ENCODE assay signal across 13 mouse cellular contexts in the genomic region with DNA sequence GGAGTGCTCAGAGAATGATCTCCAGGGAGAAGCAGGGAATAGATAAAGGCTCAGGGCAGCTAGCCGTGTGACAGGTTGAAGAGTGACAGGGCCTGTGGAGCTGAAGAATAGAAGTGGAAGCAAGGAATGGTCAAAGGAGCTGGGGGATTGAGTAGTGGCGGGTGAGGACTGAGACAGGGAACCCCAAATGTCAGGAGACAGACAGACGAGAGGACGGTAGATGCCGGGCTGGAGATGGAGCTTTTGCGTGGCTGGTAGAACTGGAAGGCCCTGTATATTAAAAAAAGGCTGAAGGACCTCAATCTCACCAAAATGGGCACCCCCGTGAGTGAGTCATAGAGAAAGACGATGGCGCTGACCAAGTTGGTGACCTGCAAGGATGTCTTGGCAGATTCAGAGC. TPM values are rescaled to one million over a fixed set of nuclear protein-coding genes. Genes with fewer than 3 reads are reported as not detected.
DNase-seq lines count a peak whose midpoint lies in the region; ATAC-seq lines count a peak whose summit lies in the region.
"Had no signal": no experiment of that assay in that cellular context is flagged by ENCODE, and none has a peak within 500 bp of the region (broad histone marks: within the 10 kb centered on the region; RNA-seq: fewer than 3 reads in every experiment).

No protein-coding gene starts in this region.

- H3K9me3 ChIP-seq in forebrain, embryonic 13.5 days (replicated peaks): no peaks in the 10 kb centered on the region
- no peaks in the 10 kb centered on the region for H3K9me3 ChIP-seq in forebrain, embryonic 16.5 days (ENCODE audit: control insufficient read depth, low read length)
- no peaks in the 10 kb centered on the region for H3K9me3 ChIP-seq in embryonic facial prominence, embryonic 10.5 days
- no peaks in the 10 kb centered on the region for H3K9me3 ChIP-seq in forebrain, embryonic 15.5 days
- H3K9me3 ChIP-seq in midbrain, embryonic 13.5 days: no peaks in the 10 kb centered on the region
- H3K9me3 ChIP-seq: kidney, embryonic 15.5 days; lung, embryonic 15.5 days; megakaryocyte, embryonic 14.5 days had no signal

- H3K9ac ChIP-seq in forebrain, embryonic 13.5 days: peak overlapping the region; percentile 13; the same call in 1 of the 2 replicates
- no peak overlapping the region; the same call in 1 of the 2 replicates for H3K9ac ChIP-seq in forebrain, embryonic 16.5 days (replicated peaks; ENCODE audit: low read depth, low read length)
- peak overlapping the region; percentile 19; the same call in 1 of the 2 replicates for H3K9ac ChIP-seq in forebrain, embryonic 15.5 days (replicated peaks)
- peak overlapping the region; percentile 86 for H3K9ac ChIP-seq in midbrain, embryonic 13.5 days (replicated peaks)
- H3K9ac ChIP-seq: kidney, embryonic 15.5 days; lung, embryonic 15.5 days had no signal

- no peaks in the 10 kb centered on the region for H3K27me3 ChIP-seq in forebrain, embryonic 13.5 days
- no peaks in the 10 kb centered on the region for H3K27me3 ChIP-seq in forebrain, embryonic 16.5 days (replicated peaks; ENCODE audit: control insufficient read depth, insufficient read depth, low read length)
- H3K27me3 ChIP-seq in embryonic facial prominence, embryonic 10.5 days (replicated peaks; ENCODE audit: low read depth, poor library complexity, severe bottlenecking): peaks cover 77% of the 10 kb centered on the region
- H3K27me3 ChIP-seq in forebrain, embryonic 15.5 days: no peaks in the 10 kb centered on the region
- 0 out of 2 replicates have a peak, but pooled peaks cover 12% of the 10 kb centered on the region for H3K27me3 ChIP-seq in midbrain, embryonic 13.5 days

- H3K27ac ChIP-seq in forebrain, embryonic 13.5 days: no peak overlapping the region
- no peak overlapping the region for H3K27ac ChIP-seq in forebrain, embryonic 16.5 days (ENCODE audit: low read length)
- 0 out of 2 replicates have a peak overlapping the region, but pooled peaks have one; percentile 7 for H3K27ac ChIP-seq in embryonic facial prominence, embryonic 10.5 days (replicated peaks)
- peak overlapping the region; percentile 58; the same call in 1 of the 2 replicates for H3K27ac ChIP-seq in forebrain, embryonic 15.5 days (replicated peaks)
- H3K27ac ChIP-seq in midbrain, embryonic 13.5 days: peak overlapping the region; percentile 92
- H3K27ac ChIP-seq: kidney, embryonic 15.5 days; lung, embryonic 15.5 days had no signal

- H3K36me3 ChIP-seq in forebrain, embryonic 13.5 days (ENCODE audit: poor library complexity, severe bottlenecking): peaks cover 6% of the 10 kb centered on the region; the same call in 1 of the 2 replicates
- H3K36me3 ChIP-seq in forebrain, embryonic 16.5 days (ENCODE audit: control insufficient read depth, insufficient read depth): no peaks in the 10 kb centered on the region
- no peaks in the 10 kb centered on the region for H3K36me3 ChIP-seq in embryonic facial prominence, embryonic 10.5 days (replicated peaks)
- H3K36me3 ChIP-seq in forebrain, embryonic 15.5 days: 0 out of 2 replicates have a peak, but pooled peaks cover 3% of the 10 kb centered on the region
- peaks cover 6% of the 10 kb centered on the region; the same call in 1 of the 2 replicates for H3K36me3 ChIP-seq in midbrain, embryonic 13.5 days
- H3K36me3 ChIP-seq: kidney, embryonic 15.5 days; lung, embryonic 15.5 days had no signal

- no peak for ATAC-seq in forebrain, embryonic 13.5 days
- no peak for ATAC-seq in forebrain, embryonic 16.5 days
- ATAC-seq in forebrain, embryonic 15.5 days (replicated peaks): no peak
- ATAC-seq in midbrain, embryonic 13.5 days: no peak

- no peak for DNase-seq in embryonic facial prominence, embryonic 10.5 days (ENCODE audit: low spot score)
- DNase-seq in adrenal gland, postnatal 14 days: no peak
- no peak for DNase-seq in layer of hippocampus, postnatal 36 days
- DNase-seq: gastrocnemius, postnatal 10 days had no signal

- WGBS in forebrain, embryonic 13.5 days: 76% methylated on average over 9 of the region's 9 CpGs
- 78% methylated on average over 9 of the region's 9 CpGs for WGBS in forebrain, embryonic 16.5 days
- 83% methylated on average over 9 of the region's 9 CpGs for WGBS in embryonic facial prominence, embryonic 10.5 days
- 73% methylated on average over 9 of the region's 9 CpGs for WGBS in forebrain, embryonic 15.5 days
- 75% methylated on average over 9 of the region's 9 CpGs for WGBS in midbrain, embryonic 13.5 days

- no peak overlapping the region for H3K4me3 ChIP-seq in forebrain, embryonic 13.5 days
- H3K4me3 ChIP-seq in forebrain, embryonic 16.5 days (replicated peaks; ENCODE audit: low read length): no peak overlapping the region
- 0 out of 2 replicates have a peak overlapping the region, but pooled peaks have one; percentile 17 for H3K4me3 ChIP-seq in embryonic facial prominence, embryonic 10.5 days
- H3K4me3 ChIP-seq in forebrain, embryonic 15.5 days: no peak overlapping the region
- no peak overlapping the region for H3K4me3 ChIP-seq in midbrain, embryonic 13.5 days (replicated peaks)
- H3K4me3 ChIP-seq: lung, embryonic 15.5 days had no signal

- H3K4me1 ChIP-seq in forebrain, embryonic 13.5 days: peaks cover 80% of the 10 kb centered on the region
- peaks cover 70% of the 10 kb centered on the region for H3K4me1 ChIP-seq in forebrain, embryonic 16.5 days (replicated peaks; ENCODE audit: control insufficient read depth, insufficient read depth, low read length)
- H3K4me1 ChIP-seq in embryonic facial prominence, embryonic 10.5 days: peaks cover 92% of the 10 kb centered on the region
- peaks cover 75% of the 10 kb centered on the region for H3K4me1 ChIP-seq in forebrain, embryonic 15.5 days
- H3K4me1 ChIP-seq in midbrain, embryonic 13.5 days (replicated peaks): peaks cover 82% of the 10 kb centered on the region

- H3K4me2 ChIP-seq in forebrain, embryonic 13.5 days: 0 out of 2 replicates have a peak overlapping the region, but pooled peaks have one; percentile 36
- no peak overlapping the region for H3K4me2 ChIP-seq in forebrain, embryonic 16.5 days (ENCODE audit: low read length)
- no peak overlapping the region for H3K4me2 ChIP-seq in forebrain, embryonic 15.5 days (replicated peaks)
- H3K4me2 ChIP-seq in midbrain, embryonic 13.5 days (replicated peaks): peak overlapping the region; percentile 70
- H3K4me2 ChIP-seq: lung, embryonic 15.5 days had no signal

RNA-seq across cellular contexts. Expression of a gene that starts 3.0 kb away (rescaled TPM):
- 11.4 and 12.4 TPM in 2 replicates for polyA plus RNA-seq in forebrain, embryonic 13.5 days (2015; fragmentation: Nextera tagmentation; extraction: Ambion mirVana)
- polyA plus RNA-seq in forebrain, embryonic 16.5 days (2015; fragmentation: Nextera tagmentation; extraction: Ambion mirVana): 13.0 and 16.8 TPM in 2 replicates
- 12.2 and 17.0 TPM in 2 replicates for polyA plus RNA-seq in embryonic facial prominence, embryonic 10.5 days (2016; fragmentation: Nextera tagmentation; extraction: Ambion mirVana)
- 15.3 and 15.7 TPM in 2 replicates for polyA plus RNA-seq in forebrain, embryonic 15.5 days (2015; fragmentation: Nextera tagmentation; extraction: Ambion mirVana)
- polyA plus RNA-seq in midbrain, embryonic 13.5 days (2015; fragmentation: Nextera tagmentation; extraction: Ambion mirVana): 12.3 and 17.0 TPM in 2 replicates
- total RNA-seq in adrenal gland, postnatal 14 days (2021): 21.4 and 26.1 TPM in 2 replicates
- 10 to 100 TPM; 30.4 to 37.1 TPM for total RNA-seq in layer of hippocampus, postnatal 36 days (2021)
- total RNA-seq: neutrophil, adult 5-6 weeks had no signal

RNA-seq across cellular contexts. Expression of a gene that starts 3.3 kb away (rescaled TPM):
- 11.7 and 13.4 TPM in 2 replicates for polyA plus RNA-seq in forebrain, embryonic 13.5 days (2015; fragmentation: Nextera tagmentation; extraction: Ambion mirVana)
- 21.8 and 28.8 TPM in 2 replicates for polyA plus RNA-seq in forebrain, embryonic 16.5 days (2015; fragmentation: Nextera tagmentation; extraction: Ambion mirVana)
- polyA plus RNA-seq in embryonic facial prominence, embryonic 10.5 days (2016; fragmentation: Nextera tagmentation; extraction: Ambion mirVana): 1.3 and 1.4 TPM in 2 replicates
- polyA plus RNA-seq in forebrain, embryonic 15.5 days (2015; fragmentation: Nextera tagmentation; extraction: Ambion mirVana): 25.2 and 25.9 TPM in 2 replicates
- 19.2 and 22.9 TPM in 2 replicates for polyA plus RNA-seq in midbrain, embryonic 13.5 days (2015; fragmentation: Nextera tagmentation; extraction: Ambion mirVana)
- 1.6 and 2.3 TPM in 2 replicates for total RNA-seq in adrenal gland, postnatal 14 days (2021)
- 100 to 1,000 TPM; 180 to 187 TPM for total RNA-seq in layer of hippocampus, postnatal 36 days (2021)
- total RNA-seq: neutrophil, adult 5-6 weeks had no signal

RNA-seq across cellular contexts. Expression of a gene that starts 20.4 kb away (rescaled TPM):
- polyA plus RNA-seq in forebrain, embryonic 13.5 days (2015; fragmentation: Nextera tagmentation; extraction: Ambion mirVana): 0.46 and 0.74 TPM in 2 replicates
- 0.42 and 0.75 TPM in 2 replicates for polyA plus RNA-seq in forebrain, embryonic 16.5 days (2015; fragmentation: Nextera tagmentation; extraction: Ambion mirVana)
- 0.60 and 0.97 TPM in 2 replicates for polyA plus RNA-seq in embryonic facial prominence, embryonic 10.5 days (2016; fragmentation: Nextera tagmentation; extraction: Ambion mirVana)
- polyA plus RNA-seq in forebrain, embryonic 15.5 days (2015; fragmentation: Nextera tagmentation; extraction: Ambion mirVana): 0.23 and 1.8 TPM in 2 replicates
- 5.1 and 7.5 TPM in 2 replicates for polyA plus RNA-seq in midbrain, embryonic 13.5 days (2015; fragmentation: Nextera tagmentation; extraction: Ambion mirVana)
- total RNA-seq in adrenal gland, postnatal 14 days (2021): 9.4 and 9.5 TPM in 2 replicates
- total RNA-seq in layer of hippocampus, postnatal 36 days (2021): under 1 TPM in 1 of 2 experiments, not detected in 1; 0.17 TPM

RNA-seq across cellular contexts. Expression of a gene that starts 27.5 kb away (rescaled TPM):
- 0.08 TPM in 2 replicates for polyA plus RNA-seq in forebrain, embryonic 13.5 days (2015; fragmentation: Nextera tagmentation; extraction: Ambion mirVana)
- 0.06 and 0.30 TPM in 2 replicates for polyA plus RNA-seq in forebrain, embryonic 16.5 days (2015; fragmentation: Nextera tagmentation; extraction: Ambion mirVana)
- polyA plus RNA-seq in embryonic facial prominence, embryonic 10.5 days (2016; fragmentation: Nextera tagmentation; extraction: Ambion mirVana): not detected in 2 replicates
- 0.15 TPM in 1 of 2 replicates, not detected in the other for polyA plus RNA-seq in forebrain, embryonic 15.5 days (2015; fragmentation: Nextera tagmentation; extraction: Ambion mirVana)
- polyA plus RNA-seq in midbrain, embryonic 13.5 days (2015; fragmentation: Nextera tagmentation; extraction: Ambion mirVana): 0.07 TPM in 1 of 2 replicates, not detected in the other
- 1.4 and 13.0 TPM in 2 replicates for total RNA-seq in adrenal gland, postnatal 14 days (2021)
- total RNA-seq in layer of hippocampus, postnatal 36 days (2021): under 1 TPM in 1 of 2 experiments, not detected in 1; 0.23 TPM
- total RNA-seq: MEL had no signal

RNA-seq across cellular contexts. Expression of a gene that starts 31.2 kb away (rescaled TPM):
- polyA plus RNA-seq in forebrain, embryonic 13.5 days (2015; fragmentation: Nextera tagmentation; extraction: Ambion mirVana): 207 and 217 TPM in 2 replicates
- polyA plus RNA-seq in forebrain, embryonic 16.5 days (2015; fragmentation: Nextera tagmentation; extraction: Ambion mirVana): 69.7 and 76.7 TPM in 2 replicates
- polyA plus RNA-seq in embryonic facial prominence, embryonic 10.5 days (2016; fragmentation: Nextera tagmentation; extraction: Ambion mirVana): 225 and 238 TPM in 2 replicates
- polyA plus RNA-seq in forebrain, embryonic 15.5 days (2015; fragmentation: Nextera tagmentation; extraction: Ambion mirVana): 100 and 106 TPM in 2 replicates
- 82.7 and 89.5 TPM in 2 replicates for polyA plus RNA-seq in midbrain, embryonic 13.5 days (2015; fragmentation: Nextera tagmentation; extraction: Ambion mirVana)
- 22.2 and 26.1 TPM in 2 replicates for total RNA-seq in adrenal gland, postnatal 14 days (2021)
- 1 to 10 TPM in 1 of 2 experiments, under 1 TPM in 1; 0.38 to 1.2 TPM for total RNA-seq in layer of hippocampus, postnatal 36 days (2021)

Comparison
In these comparisons a context has a peak if more than half of its experiments do, and no peak if none do; other contexts are left out.
1. H3K27ac ChIP-seq: peak in embryonic facial prominence, embryonic 10.5 days (single experiment), forebrain, embryonic 15.5 days (single experiment) and midbrain, embryonic 13.5 days (single experiment); none in forebrain, embryonic 13.5 days (single experiment) and forebrain, embryonic 16.5 days (single experiment).
2. H3K4me2 ChIP-seq: peak in forebrain, embryonic 13.5 days (single experiment) and midbrain, embryonic 13.5 days (single experiment); none in forebrain, embryonic 16.5 days (single experiment) and forebrain, embryonic 15.5 days (single experiment).